Mouse (Mus musculus) MEL (cell line): ENCODE data around the gene Tnxb. TPM values are rescaled to one million over a fixed set of nuclear protein-coding genes. Genes with fewer than 3 reads are reported as not detected.

ENCODE experiments used
- DNase-seq: peaks from one replicate; pipeline ENCODE4 v3.0.0; 2011; ENCODE audit warnings: low read depth, low spot score
- H3K27ac ChIP-seq: 2 replicates; pipeline ENCODE4 v1.5.1; 2012; ENCODE audit warnings: low read depth, mild to moderate bottlenecking, control low read depth, low read length, moderate library complexity; ENCODE audit not compliant: control insufficient read depth
- H3K27me3 ChIP-seq, 2 experiments: fragments of 150-350 bp in 1 of 2; sonication (generic) in 1 of 2; 2 replicates each; pipeline ENCODE4 v1.6.1; 2012; ENCODE audit warnings: low read length in 2 of 2, mild to moderate bottlenecking in 2 of 2, improper control_type of control experiment in 1 of 2, moderate library complexity in 1 of 2; ENCODE audit not compliant: insufficient read depth in 2 of 2, control insufficient read depth in 1 of 2
- H3K36me3 ChIP-seq, 2 experiments: 2 replicates each; pipeline ENCODE4 v1.6.1; 2012 to 2014; ENCODE audit warnings: low read length in 2 of 2, improper control_type of control experiment in 1 of 2, inconsistent platforms in 1 of 2, mild to moderate bottlenecking in 1 of 2; ENCODE audit not compliant: insufficient read depth in 2 of 2, control insufficient read depth in 1 of 2
- H3K4me1 ChIP-seq, 2 experiments: fragments of 150-350 bp in 1 of 2; sonication (generic) in 1 of 2; 2 replicates each; pipeline ENCODE4 v1.6.1; 2012; ENCODE audit warnings: low read length in 2 of 2, improper control_type of control experiment in 1 of 2, mild to moderate bottlenecking in 1 of 2; ENCODE audit not compliant: insufficient read depth in 2 of 2, control insufficient read depth in 1 of 2
- H3K4me3 ChIP-seq, 2 experiments: fragments of 150-350 bp in 1 of 2; sonication (generic) in 1 of 2; 2 replicates each; pipeline ENCODE4 v1.5.1; 2012; ENCODE audit warnings: low read depth in 2 of 2, low read length in 2 of 2, mild to moderate bottlenecking in 2 of 2, moderate library complexity in 2 of 2, control low read depth in 1 of 2, improper control_type of control experiment in 1 of 2; ENCODE audit not compliant: control insufficient read depth in 1 of 2, insufficient read depth in 1 of 2
- H3K79me2 ChIP-seq: 2 replicates; pipeline ENCODE4 v1.6.1; 2012; ENCODE audit warnings: mild to moderate bottlenecking, low read length, moderate library complexity; ENCODE audit not compliant: control insufficient read depth, poor library complexity, insufficient read depth
- H3K9ac ChIP-seq: 2 replicates; pipeline ENCODE4 v1.6.1; 2012; ENCODE audit warnings: low read depth, mild to moderate bottlenecking, control low read depth, low read length, moderate library complexity; ENCODE audit not compliant: control insufficient read depth, poor library complexity, severe bottlenecking
- H3K9me3 ChIP-seq: fragments of 150-350 bp; sonication (generic); replicated peaks from 2 replicates; pipeline ENCODE4 v1.6.1; 2012; ENCODE audit warnings: mild to moderate bottlenecking, low read length, improper control_type of control experiment, moderate library complexity; ENCODE audit not compliant: insufficient read depth
- CHD1 ChIP-seq: IDR thresholded peaks from 2 replicates; pipeline ENCODE4 v1.6.1; 2012; ENCODE audit warnings: low read depth, mild to moderate bottlenecking, inconsistent platforms, low read length, improper control_type of control experiment
- CTCF ChIP-seq, 3 experiments: IDR thresholded peaks in 2 of 3; conservative IDR thresholded peaks in 1 of 3; 2 replicates each; pipeline ENCODE4 v1.5.1; 2011 to 2012; ENCODE audit warnings: low read length in 3 of 3, low read depth in 2 of 3, mild to moderate bottlenecking in 2 of 3, improper control_type of control experiment in 1 of 3, inconsistent platforms in 1 of 3, mixed read lengths in 1 of 3, moderate library complexity in 1 of 3; ENCODE audit not compliant: control insufficient read depth in 1 of 3, insufficient read depth in 1 of 3, poor library complexity in 1 of 3, severe bottlenecking in 1 of 3
- E2F4 ChIP-seq: IDR thresholded peaks from 2 replicates; pipeline ENCODE4 v1.6.1; 2011; ENCODE audit warnings: low read depth, low read length, improper control_type of control experiment, borderline replicate concordance
- ETS1 ChIP-seq: IDR thresholded peaks from 2 replicates; pipeline ENCODE4 v1.6.1; 2012; ENCODE audit warnings: low read depth, mild to moderate bottlenecking, inconsistent platforms, low read length, improper control_type of control experiment, moderate library complexity
- KAT2A ChIP-seq: conservative IDR thresholded peaks from 2 replicates; pipeline ENCODE4 v1.6.1; 2012; ENCODE audit warnings: low read depth, low read length, improper control_type of control experiment, inconsistent platforms
- MYC ChIP-seq: IDR thresholded peaks from 2 replicates; pipeline ENCODE4 v1.6.1; 2011; ENCODE audit warnings: low read depth, mild to moderate bottlenecking, low read length, improper control_type of control experiment, moderate library complexity
- POLR2A ChIP-seq, 2 experiments: IDR thresholded peaks; 2 replicates each; pipeline ENCODE4 v1.6.1; 2011 to 2012; ENCODE audit warnings: low read length in 2 of 2, mild to moderate bottlenecking in 2 of 2, control low read depth in 1 of 2, improper control_type of control experiment in 1 of 2, low read depth in 1 of 2, moderate library complexity in 1 of 2; ENCODE audit not compliant: control insufficient read depth in 1 of 2, insufficient read depth in 1 of 2, poor library complexity in 1 of 2
- POLR2AphosphoS2 ChIP-seq: IDR thresholded peaks from 2 replicates; pipeline ENCODE4 v1.6.1; 2011; ENCODE audit warnings: low read length, improper control_type of control experiment
- TCF12 ChIP-seq: IDR thresholded peaks from 2 replicates; pipeline ENCODE4 v1.6.1; 2014; ENCODE audit warnings: low read depth, mild to moderate bottlenecking, inconsistent platforms, low read length, improper control_type of control experiment, moderate library complexity
- USF1 ChIP-seq: IDR thresholded peaks from 2 replicates; pipeline ENCODE4 v1.6.1; 2014; ENCODE audit warnings: low read depth, mild to moderate bottlenecking, inconsistent platforms, low read length, improper control_type of control experiment, moderate library complexity
- USF2 ChIP-seq, 2 experiments: IDR thresholded peaks; 2 replicates each; pipeline ENCODE4 v1.6.1; 2011 to 2012; ENCODE audit warnings: improper control_type of control experiment in 2 of 2, low read length in 2 of 2, borderline replicate concordance in 1 of 2, inconsistent platforms in 1 of 2, low read depth in 1 of 2, mild to moderate bottlenecking in 1 of 2; ENCODE audit not compliant: insufficient read depth in 1 of 2
- ZMIZ1 ChIP-seq: IDR thresholded peaks from 2 replicates; pipeline ENCODE4 v1.6.1; 2012; ENCODE audit warnings: low read depth, mild to moderate bottlenecking, inconsistent platforms, low read length, improper control_type of control experiment, moderate library complexity
- polyA plus RNA-seq, 2 experiments: library from polyadenylated mRNA; stranded (reverse) in 1 of 2; unstranded in 1 of 2; fragments of >175 nt in 1 of 2; fragments of >200 nt in 1 of 2; gene quantifications; 2 replicates each; pipeline versions ENCODE4 v1.2.1 to v1.2.4; 2012; ENCODE audit warnings: low replicate concordance in 2 of 2, low read depth in 1 of 2; ENCODE audit not compliant: insufficient read length in 2 of 2, insufficient read depth in 1 of 2, missing spikeins in 1 of 2
- total RNA-seq: library from RNA; depleted of rRNA; stranded (reverse); fragments of 300-350 nt; gene quantifications from 2 replicates; pipeline ENCODE4 v1.2.3, GENCODE M21; 2012

Tnxb gene
- total and polyA plus RNA-seq, 3 experiments: 0.27 to 0.28 TPM; not detected in 1

DNA sequence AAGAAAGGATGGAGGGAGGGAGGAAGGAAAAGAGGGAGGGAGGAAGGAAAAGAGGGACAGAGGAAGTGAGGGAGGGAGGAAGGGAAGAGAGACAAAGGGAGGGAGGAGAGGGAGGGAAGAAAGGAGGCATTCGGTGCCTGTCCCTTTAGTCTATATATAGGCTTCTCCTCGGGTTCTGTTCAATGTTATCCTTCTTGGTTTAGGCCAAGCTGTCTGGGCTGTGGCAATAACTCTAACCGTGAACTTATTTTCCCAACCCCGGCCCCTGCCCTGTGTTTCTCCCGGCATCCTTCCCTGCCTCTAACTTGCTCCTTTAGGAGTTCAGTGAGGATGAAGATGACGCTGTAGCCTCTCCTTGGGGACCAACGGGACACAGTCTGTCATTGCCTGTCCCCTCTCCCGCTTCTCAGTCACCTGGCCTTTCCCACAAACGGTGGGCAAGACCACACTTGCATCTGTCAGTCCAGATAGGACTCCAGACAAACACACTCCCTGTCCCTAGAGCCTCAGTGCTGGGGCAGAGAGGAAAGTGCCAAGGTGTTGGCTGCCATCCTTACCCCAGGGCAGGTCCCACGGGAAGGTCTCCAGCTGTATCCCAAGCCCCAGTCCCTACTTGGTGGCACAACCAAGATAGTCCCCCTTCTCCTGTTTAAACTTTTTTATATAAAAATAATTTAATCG lies 4.3 kb downstream of the Tnxb start:
- no peaks in the 10 kb centered on the region for H3K27me3 ChIP-seq
- TF ChIP-seq TCF12: no peak
- no peak for TF ChIP-seq POLR2A (IDR thresholded peaks at IDR 0.05; ENCODE audit: control insufficient read depth in 1 of 2, insufficient read depth in 1 of 2, low read depth in 1 of 2, low read length in 2 of 2, poor library complexity in 1 of 2)
- no peak for TF ChIP-seq USF1
- TF ChIP-seq KAT2A: no peak
- TF ChIP-seq E2F4: no peak
- no peak for TF ChIP-seq ETS1
- TF ChIP-seq POLR2AphosphoS2: no peak
- TF ChIP-seq CHD1: no peak
- no peak overlapping the region for H3K9ac ChIP-seq
- H3K9me3 ChIP-seq: no peaks in the 10 kb centered on the region
- no peaks in the 10 kb centered on the region for H3K4me1 ChIP-seq
- no peaks in the 10 kb centered on the region for H3K79me2 ChIP-seq
- H3K36me3 ChIP-seq: no peaks in the 10 kb centered on the region
- H3K4me3 ChIP-seq: no peak overlapping the region
- no peak for DNase-seq
- no peak overlapping the region for H3K27ac ChIP-seq

DNA sequence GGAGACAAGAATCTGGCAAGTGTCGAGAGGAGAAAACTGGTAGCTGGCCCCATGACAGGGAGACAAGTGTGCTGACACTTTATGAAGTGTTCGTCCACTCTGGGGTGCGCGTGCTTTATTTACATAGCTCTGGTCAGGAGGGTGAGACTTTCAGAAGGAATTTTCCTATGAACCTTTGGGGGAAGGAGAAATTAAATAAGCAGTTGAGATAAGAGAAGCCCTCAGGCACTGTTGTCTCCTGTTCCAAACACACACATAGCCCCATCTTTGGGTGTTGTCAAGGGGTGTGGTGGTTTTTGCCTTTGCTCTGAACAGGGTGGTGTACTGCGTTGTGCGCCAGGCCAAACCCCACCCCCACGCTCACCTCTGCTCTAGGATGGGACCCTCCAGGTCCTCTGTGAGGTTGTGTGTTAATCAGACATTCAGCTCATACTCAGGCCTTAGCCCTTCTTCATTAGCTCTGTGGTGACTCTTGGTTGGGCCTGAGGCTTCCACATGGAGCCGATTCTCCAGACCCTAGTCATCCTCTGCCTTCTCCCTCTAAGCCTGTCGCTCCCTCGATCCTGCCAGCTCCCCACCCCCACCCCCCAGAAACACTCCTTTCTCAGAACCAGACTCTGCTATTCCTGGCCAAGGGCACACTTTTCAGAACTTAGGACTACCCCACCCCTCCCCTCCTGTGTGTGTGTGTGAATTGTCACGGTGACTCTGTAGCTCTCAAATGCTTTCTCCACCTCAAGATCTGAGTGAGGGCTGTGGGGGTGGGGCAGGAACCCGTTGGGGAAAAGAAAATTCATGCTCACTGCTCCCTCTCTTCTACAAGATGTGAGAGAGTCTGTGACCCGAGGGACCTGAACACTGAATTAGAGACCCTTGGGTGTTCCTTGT lies 5.1 kb downstream of the Tnxb start:
- TF ChIP-seq MYC (no peak), ZMIZ1 (no peak)
- Histone ChIP-seq H3K36me3 (no peaks in the 10 kb centered on the region), H3K4me3 (no peak overlapping the region), H3K9ac (no peak overlapping the region), H3K27me3 (no peaks in the 10 kb centered on the region), H3K79me2 (no peaks in the 10 kb centered on the region), H3K27ac (no peak overlapping the region), H3K9me3 (no peaks in the 10 kb centered on the region), H3K4me1 (no peaks in the 10 kb centered on the region)
- DNase-seq: no peak

DNA sequence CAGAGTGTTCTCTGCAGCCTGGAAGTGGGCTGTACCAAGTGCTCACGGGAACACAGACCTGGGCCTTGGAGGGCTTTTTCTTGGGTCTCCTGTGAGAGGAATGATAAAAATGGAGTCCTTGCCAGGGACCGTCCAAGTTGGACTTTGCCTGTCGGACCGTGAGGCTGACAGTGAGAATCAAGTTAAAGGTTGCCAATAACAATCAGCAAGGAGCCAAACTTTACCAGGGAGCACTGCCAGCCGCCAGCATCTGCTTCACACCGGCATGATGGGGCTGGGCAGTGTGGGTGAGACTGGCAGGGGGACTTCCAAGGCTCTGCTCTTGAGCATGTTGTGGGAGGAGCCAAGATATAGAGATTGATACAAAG lies 5.7 kb downstream of the Tnxb start:
- H3K4me3 ChIP-seq: no peak overlapping the region
- no peaks in the 10 kb centered on the region for H3K9me3 ChIP-seq
- no peak overlapping the region for H3K9ac ChIP-seq
- no peak for DNase-seq
- H3K27ac ChIP-seq: no peak overlapping the region
- no peaks in the 10 kb centered on the region for H3K27me3 ChIP-seq
- H3K79me2 ChIP-seq: no peaks in the 10 kb centered on the region
- no peaks in the 10 kb centered on the region for H3K4me1 ChIP-seq
- H3K36me3 ChIP-seq: no peaks in the 10 kb centered on the region
- TF ChIP-seq CTCF (IDR thresholded peaks at IDR 0.05 in 2 of 3, conservative IDR thresholded peaks at IDR 0.05 in 1 of 3; ENCODE audit: control insufficient read depth in 1 of 3, insufficient read depth in 1 of 3, low read depth in 2 of 3, low read length in 3 of 3, poor library complexity in 1 of 3, severe bottlenecking in 1 of 3): no peak
- no peak for TF ChIP-seq USF2 (IDR thresholded peaks at IDR 0.05; ENCODE audit: borderline replicate concordance in 1 of 2, insufficient read depth in 1 of 2, low read depth in 1 of 2, low read length in 2 of 2)
- TF ChIP-seq KAT2A: no peak
